Mouse (Mus musculus): Measurements from ENCODE around the gene Gm5431. TPM values are rescaled to one million over a fixed set of nuclear protein-coding genes. Genes with fewer than 3 reads are reported as not detected.
"Not testable (repeated sequence)": the region's sequence is repeated elsewhere in the genome, so short reads cannot be mapped to it uniquely, and the experiment has no call there.

The Gm5431 gene
- polyA plus RNA-seq (2012; rRNA removed), result 0.10 and 0.23 TPM in 2 replicates

- TF ChIP-seq CTCF (IDR thresholded peaks at IDR 0.05; ENCODE audit: borderline replicate concordance, extremely low read depth, insufficient read depth, insufficient read length) (no peak), POLR2A (IDR thresholded peaks at IDR 0.05; ENCODE audit: borderline replicate concordance, extremely low read depth, insufficient read depth, insufficient read length, poor library complexity, severe bottlenecking) (no peak)
- DNase-seq (ENCODE audit: low read depth), result no peak
These were observed at the start of gene Gm5431 for GRCm38 (mm10) chr11:48902021-48902420. TSS of gene Gm5431 (minus strand) at chr11:48902214.

- DNase-seq (ENCODE audit: low read depth), result not testable (repeated sequence)
These were observed 44.1 kb upstream of the Gm5431 start, which contains the start of gene Psme2b for GRCm38 (mm10) chr11:48946090-48946489. TSS of gene Psme2b (minus strand) at chr11:48946190.

DNA sequence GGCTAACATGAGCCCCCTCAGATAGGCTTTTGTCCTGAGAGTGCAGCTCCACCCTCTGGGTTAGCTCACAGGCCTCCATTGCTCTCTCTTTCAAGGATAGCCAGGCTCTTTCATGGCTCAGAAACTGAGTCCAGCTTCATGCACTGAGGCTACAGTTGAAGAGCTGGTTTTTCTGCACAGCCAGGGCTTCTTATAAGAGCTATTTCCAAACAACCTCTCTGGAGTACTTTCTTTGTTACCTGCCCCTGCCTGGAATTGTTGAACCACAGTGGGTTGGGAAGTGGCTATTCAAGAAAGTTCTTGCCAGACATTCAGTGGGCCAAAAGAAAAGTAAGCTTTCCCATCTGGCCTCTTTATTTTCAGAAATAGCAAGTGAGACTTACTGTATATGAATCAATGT lies 37.3 kb upstream of the Gm5431 start:
- DNase-seq (ENCODE audit: low read depth), result not testable (repeated sequence)

DNA sequence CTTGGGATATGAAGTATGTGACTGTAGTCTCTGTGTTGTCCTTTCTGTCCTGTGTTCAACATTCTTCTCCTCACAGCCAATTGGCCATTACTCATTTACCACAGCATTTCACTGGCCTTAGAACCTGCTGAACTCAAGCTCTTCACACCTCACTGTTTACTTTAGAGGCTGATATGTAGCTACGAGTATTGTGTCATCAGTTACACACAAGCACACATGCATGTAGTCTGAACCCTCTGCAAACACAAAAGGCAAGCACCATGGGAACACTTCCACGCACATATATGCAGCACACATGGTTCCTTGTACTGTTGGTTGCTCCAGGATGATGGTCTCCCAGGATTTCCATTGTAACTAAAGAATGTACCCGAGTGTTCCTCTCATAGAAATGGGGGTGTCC lies 33.3 kb upstream of the Gm5431 start:
- DNase-seq (ENCODE audit: low read depth), result not testable (repeated sequence)

GRCm38 (mm10) chr11:48933923-48934322 lies 31.9 kb upstream of the Gm5431 start:
- DNase-seq (ENCODE audit: low read depth), result not testable (repeated sequence)

- not testable (repeated sequence) for DNase-seq (ENCODE audit: low read depth)
These were observed 31.4 kb upstream of the Gm5431 start for GRCm38 (mm10) chr11:48933422-48933821.

GRCm38 (mm10) chr11:48928068-48928467 lies 26.1 kb upstream of the Gm5431 start:
- DNase-seq (ENCODE audit: low read depth), result not testable (repeated sequence)

GRCm38 (mm10) chr11:48926437-48926836 lies 24.4 kb upstream of the Gm5431 start:
- DNase-seq (ENCODE audit: low read depth), result not testable (repeated sequence)

DNA sequence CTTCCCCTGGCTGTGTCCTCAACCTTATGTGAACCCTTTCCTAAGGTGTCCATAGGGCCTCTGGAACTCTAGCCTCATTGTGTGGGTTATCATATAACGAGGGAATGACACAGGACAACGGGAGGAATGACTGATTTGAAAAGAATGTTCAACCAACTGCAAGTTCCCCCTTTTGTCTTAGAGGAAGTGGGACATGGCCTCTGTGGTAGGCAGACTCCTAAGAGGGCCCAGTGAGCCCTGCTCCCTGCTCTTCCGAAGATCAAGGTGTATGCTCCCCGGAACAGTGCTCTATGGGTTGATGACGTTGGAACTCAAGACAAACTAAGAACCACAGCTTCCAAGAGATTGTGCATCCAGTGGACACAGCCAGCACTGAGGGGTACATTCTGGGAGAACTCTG lies 21.8 kb upstream of the Gm5431 start:
- not testable (repeated sequence) for DNase-seq (ENCODE audit: low read depth)

- TF ChIP-seq POLR2A (IDR thresholded peaks at IDR 0.05; ENCODE audit: borderline replicate concordance, extremely low read depth, insufficient read depth, insufficient read length, poor library complexity, severe bottlenecking) (no peak), CTCF (IDR thresholded peaks at IDR 0.05; ENCODE audit: borderline replicate concordance, extremely low read depth, insufficient read depth, insufficient read length) (no peak)
- no peak for DNase-seq (ENCODE audit: low read depth)
These were observed 16.4 kb upstream of the Gm5431 start for GRCm38 (mm10) chr11:48918380-48918779.

DNA sequence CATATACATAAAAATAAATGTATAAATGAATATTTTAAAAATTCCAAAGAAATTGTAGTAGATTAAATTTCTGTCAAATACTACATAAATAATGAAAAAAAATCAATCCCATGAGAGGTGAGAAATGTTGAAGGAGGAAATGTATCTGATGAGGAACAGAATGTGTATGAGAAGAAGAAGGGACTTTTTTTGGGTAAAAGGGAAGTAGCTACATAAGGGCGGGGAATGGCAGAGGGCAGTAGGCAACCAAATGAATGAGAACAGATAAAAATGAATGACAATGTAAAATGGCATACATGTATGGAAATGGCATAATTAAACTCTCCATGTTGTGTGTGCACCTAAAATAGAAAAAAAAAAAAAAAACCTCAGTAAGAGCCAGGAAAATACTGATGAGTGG lies 11.6 kb upstream of the Gm5431 start:
- DNase-seq (ENCODE audit: low read depth), result no peak

GRCm38 (mm10) chr11:48908459-48908858 lies 6.4 kb upstream of the Gm5431 start:
- TF ChIP-seq CTCF (IDR thresholded peaks at IDR 0.05; ENCODE audit: borderline replicate concordance, extremely low read depth, insufficient read depth, insufficient read length), result no peak
- no peak for TF ChIP-seq POLR2A (IDR thresholded peaks at IDR 0.05; ENCODE audit: borderline replicate concordance, extremely low read depth, insufficient read depth, insufficient read length, poor library complexity, severe bottlenecking)

More for the DNA sequence above, 11.6 kb upstream of the Gm5431 start:
- no peak for TF ChIP-seq CTCF (IDR thresholded peaks at IDR 0.05; ENCODE audit: borderline replicate concordance, extremely low read depth, insufficient read depth, insufficient read length)
- TF ChIP-seq POLR2A (IDR thresholded peaks at IDR 0.05; ENCODE audit: borderline replicate concordance, extremely low read depth, insufficient read depth, insufficient read length, poor library complexity, severe bottlenecking), result no peak

GRCm38 (mm10) chr11:48901567-48901930 lies 465 bp downstream of the Gm5431 start:
- DNase-seq (ENCODE audit: low read depth), result not testable (repeated sequence)

More at GRCm38 (mm10) chr11:48908459-48908858, 6.4 kb upstream of the Gm5431 start:
- DNase-seq (ENCODE audit: low read depth), result no peak

DNA sequence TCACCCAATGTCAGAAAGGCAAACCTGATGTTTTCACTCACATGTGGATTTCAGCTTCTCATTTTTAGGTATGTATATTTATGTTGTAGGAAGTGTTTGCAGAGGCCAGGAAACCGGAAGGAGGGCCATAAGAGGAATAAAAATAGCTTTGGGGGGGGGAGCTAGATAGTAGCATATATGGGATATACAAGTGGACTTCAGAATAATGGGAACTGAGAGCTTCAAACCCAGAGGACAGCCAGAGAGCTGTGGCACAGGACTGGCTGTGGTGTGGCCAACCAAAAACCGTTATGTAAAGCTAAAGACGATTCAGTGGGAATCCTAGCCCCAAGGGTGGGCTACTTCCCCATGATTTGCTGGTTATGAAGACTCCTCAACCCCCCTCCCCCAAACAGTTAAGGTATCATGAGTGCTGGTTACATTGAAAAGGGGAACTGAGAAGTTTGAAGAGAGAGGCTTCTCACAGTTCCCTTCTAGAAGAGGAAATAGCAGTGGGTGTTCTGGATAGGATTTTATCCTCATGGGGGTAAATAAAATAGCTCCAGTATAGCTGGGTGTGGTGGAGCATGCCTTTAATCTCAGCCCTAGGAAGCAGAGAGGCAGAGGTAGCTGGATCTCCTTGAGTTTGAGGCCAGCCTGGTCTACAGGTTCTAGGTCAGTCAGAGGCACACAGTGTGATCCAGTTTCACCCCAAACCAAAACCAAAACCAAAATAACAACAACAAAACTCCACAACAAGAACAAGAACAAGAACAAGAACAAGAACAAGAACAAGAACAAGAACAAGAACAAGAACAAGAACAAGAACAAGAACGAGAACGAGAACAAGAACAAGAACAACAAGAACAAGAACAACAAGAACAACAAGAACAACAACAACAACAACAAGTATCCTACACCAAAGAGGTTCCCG lies 1.1 kb downstream of the Gm5431 start:
- not testable (repeated sequence) for DNase-seq (ENCODE audit: low read depth)

Data from brain, embryonic 14.5 days (tissue).